Mouse (Mus musculus) MEL (cell line): ENCODE data around the gene Hoxa3. TPM values are rescaled to one million over a fixed set of nuclear protein-coding genes. Genes with fewer than 3 reads are reported as not detected.

Experiments used
- DNase-seq: peaks from one replicate; pipeline ENCODE4 v3.0.0; 2011; ENCODE audit warnings: low read depth, low spot score
- H3K27ac ChIP-seq: 2 replicates; pipeline ENCODE4 v1.5.1; 2012; ENCODE audit warnings: low read depth, mild to moderate bottlenecking, control low read depth, low read length, moderate library complexity; ENCODE audit not compliant: control insufficient read depth
- H3K27me3 ChIP-seq, 2 experiments: fragments of 150-350 bp in 1 of 2; sonication (generic) in 1 of 2; 2 replicates each; pipeline ENCODE4 v1.6.1; 2012; ENCODE audit warnings: low read length in 2 of 2, mild to moderate bottlenecking in 2 of 2, improper control_type of control experiment in 1 of 2, moderate library complexity in 1 of 2; ENCODE audit not compliant: insufficient read depth in 2 of 2, control insufficient read depth in 1 of 2
- H3K36me3 ChIP-seq, 2 experiments: 2 replicates each; pipeline ENCODE4 v1.6.1; 2012 to 2014; ENCODE audit warnings: low read length in 2 of 2, improper control_type of control experiment in 1 of 2, inconsistent platforms in 1 of 2, mild to moderate bottlenecking in 1 of 2; ENCODE audit not compliant: insufficient read depth in 2 of 2, control insufficient read depth in 1 of 2
- H3K4me1 ChIP-seq, 2 experiments: fragments of 150-350 bp in 1 of 2; sonication (generic) in 1 of 2; 2 replicates each; pipeline ENCODE4 v1.6.1; 2012; ENCODE audit warnings: low read length in 2 of 2, improper control_type of control experiment in 1 of 2, mild to moderate bottlenecking in 1 of 2; ENCODE audit not compliant: insufficient read depth in 2 of 2, control insufficient read depth in 1 of 2
- H3K4me3 ChIP-seq, 2 experiments: fragments of 150-350 bp in 1 of 2; sonication (generic) in 1 of 2; 2 replicates each; pipeline ENCODE4 v1.5.1; 2012; ENCODE audit warnings: low read depth in 2 of 2, low read length in 2 of 2, mild to moderate bottlenecking in 2 of 2, moderate library complexity in 2 of 2, control low read depth in 1 of 2, improper control_type of control experiment in 1 of 2; ENCODE audit not compliant: control insufficient read depth in 1 of 2, insufficient read depth in 1 of 2
- H3K79me2 ChIP-seq: 2 replicates; pipeline ENCODE4 v1.6.1; 2012; ENCODE audit warnings: mild to moderate bottlenecking, low read length, moderate library complexity; ENCODE audit not compliant: control insufficient read depth, poor library complexity, insufficient read depth
- H3K9ac ChIP-seq: 2 replicates; pipeline ENCODE4 v1.6.1; 2012; ENCODE audit warnings: low read depth, mild to moderate bottlenecking, control low read depth, low read length, moderate library complexity; ENCODE audit not compliant: control insufficient read depth, poor library complexity, severe bottlenecking
- H3K9me3 ChIP-seq: fragments of 150-350 bp; sonication (generic); replicated peaks from 2 replicates; pipeline ENCODE4 v1.6.1; 2012; ENCODE audit warnings: mild to moderate bottlenecking, low read length, improper control_type of control experiment, moderate library complexity; ENCODE audit not compliant: insufficient read depth
- BHLHE40 ChIP-seq: IDR thresholded peaks from 2 replicates; pipeline ENCODE4 v1.6.1; 2012; ENCODE audit warnings: low read depth, mild to moderate bottlenecking, inconsistent platforms, low read length, improper control_type of control experiment, borderline replicate concordance
- CHD1 ChIP-seq: IDR thresholded peaks from 2 replicates; pipeline ENCODE4 v1.6.1; 2012; ENCODE audit warnings: low read depth, mild to moderate bottlenecking, inconsistent platforms, low read length, improper control_type of control experiment
- ELF1 ChIP-seq: IDR thresholded peaks from 2 replicates; pipeline ENCODE4 v1.6.1; 2014; ENCODE audit warnings: low read depth, mild to moderate bottlenecking, inconsistent platforms, low read length, improper control_type of control experiment, moderate library complexity
- ETS1 ChIP-seq: IDR thresholded peaks from 2 replicates; pipeline ENCODE4 v1.6.1; 2012; ENCODE audit warnings: low read depth, mild to moderate bottlenecking, inconsistent platforms, low read length, improper control_type of control experiment, moderate library complexity
- GABPA ChIP-seq: IDR thresholded peaks from 2 replicates; pipeline ENCODE4 v1.6.1; 2012; ENCODE audit warnings: low read depth, mild to moderate bottlenecking, inconsistent platforms, low read length, improper control_type of control experiment, moderate library complexity
- GATA1 ChIP-seq: IDR thresholded peaks from 2 replicates; pipeline ENCODE4 v1.6.1; 2011; ENCODE audit warnings: low read depth, low read length, improper control_type of control experiment
- JUND ChIP-seq: IDR thresholded peaks from 2 replicates; pipeline ENCODE4 v1.6.1; 2011; ENCODE audit warnings: low read depth, mild to moderate bottlenecking, improper control_type of control experiment, low read length
- KAT2A ChIP-seq: conservative IDR thresholded peaks from 2 replicates; pipeline ENCODE4 v1.6.1; 2012; ENCODE audit warnings: low read depth, low read length, improper control_type of control experiment, inconsistent platforms
- MAX ChIP-seq: IDR thresholded peaks from 2 replicates; pipeline ENCODE4 v1.6.1; 2011; ENCODE audit warnings: low read length, improper control_type of control experiment
- MAZ ChIP-seq: IDR thresholded peaks from 2 replicates; pipeline ENCODE4 v1.6.1; 2012; ENCODE audit warnings: low read depth, mild to moderate bottlenecking, inconsistent platforms, low read length, improper control_type of control experiment
- MEF2A ChIP-seq: IDR thresholded peaks from 2 replicates; pipeline ENCODE4 v1.6.1; 2014; ENCODE audit warnings: low read depth, mild to moderate bottlenecking, inconsistent platforms, low read length, improper control_type of control experiment; ENCODE audit not compliant: poor library complexity, insufficient replicate concordance, severe bottlenecking; ENCODE audit errors: extremely low read depth
- MXI1 ChIP-seq: IDR thresholded peaks from 2 replicates; pipeline ENCODE4 v1.6.1; 2011; ENCODE audit warnings: mild to moderate bottlenecking, low read depth, low read length, improper control_type of control experiment
- MYC ChIP-seq: IDR thresholded peaks from 2 replicates; pipeline ENCODE4 v1.6.1; 2011; ENCODE audit warnings: low read depth, mild to moderate bottlenecking, low read length, improper control_type of control experiment, moderate library complexity
- NELFE ChIP-seq: IDR thresholded peaks from 2 replicates; pipeline ENCODE4 v1.6.1; 2011; ENCODE audit warnings: low read depth, low read length, improper control_type of control experiment
- POLR2A ChIP-seq, 2 experiments: IDR thresholded peaks; 2 replicates each; pipeline ENCODE4 v1.6.1; 2011 to 2012; ENCODE audit warnings: low read length in 2 of 2, mild to moderate bottlenecking in 2 of 2, control low read depth in 1 of 2, improper control_type of control experiment in 1 of 2, low read depth in 1 of 2, moderate library complexity in 1 of 2; ENCODE audit not compliant: control insufficient read depth in 1 of 2, insufficient read depth in 1 of 2, poor library complexity in 1 of 2
- RAD21 ChIP-seq: IDR thresholded peaks from 2 replicates; pipeline ENCODE4 v1.6.1; 2011; ENCODE audit warnings: mild to moderate bottlenecking, low read depth, low read length, improper control_type of control experiment
- SIN3A ChIP-seq: IDR thresholded peaks from 2 replicates; pipeline ENCODE4 v1.6.1; 2012; ENCODE audit warnings: low read length, improper control_type of control experiment, inconsistent platforms
- TAL1 ChIP-seq: IDR thresholded peaks from 2 replicates; pipeline ENCODE4 v1.6.1; 2012; ENCODE audit warnings: mild to moderate bottlenecking, inconsistent platforms, low read length, moderate library complexity, mixed read lengths
- ZC3H11A ChIP-seq: IDR thresholded peaks from 2 replicates; pipeline ENCODE4 v1.6.1; 2012; ENCODE audit warnings: low read depth, mild to moderate bottlenecking, inconsistent platforms, low read length, improper control_type of control experiment
- ZKSCAN1 ChIP-seq: IDR thresholded peaks from 2 replicates; pipeline ENCODE4 v1.6.1; 2012; ENCODE audit warnings: low read depth, mild to moderate bottlenecking, inconsistent platforms, low read length, improper control_type of control experiment, moderate library complexity
- polyA plus RNA-seq, 2 experiments: library from polyadenylated mRNA; stranded (reverse) in 1 of 2; unstranded in 1 of 2; fragments of >175 nt in 1 of 2; fragments of >200 nt in 1 of 2; gene quantifications; 2 replicates each; pipeline versions ENCODE4 v1.2.1 to v1.2.4; 2012; ENCODE audit warnings: low replicate concordance in 2 of 2, low read depth in 1 of 2; ENCODE audit not compliant: insufficient read length in 2 of 2, insufficient read depth in 1 of 2, missing spikeins in 1 of 2
- total RNA-seq: library from RNA; depleted of rRNA; stranded (reverse); fragments of 300-350 nt; gene quantifications from 2 replicates; pipeline ENCODE4 v1.2.3, GENCODE M21; 2012

The Hoxa3 gene
- total and polyA plus RNA-seq, 3 experiments: not detected

GRCm38 (mm10) chr6:52233546-52234427 is 20.7 kb upstream of the Hoxa3 start:
- TF ChIP-seq MAX (no peak), ELF1 (no peak), ZC3H11A (no peak), JUND (no peak), CHD1 (no peak), GATA1 (no peak), NELFE (no peak), SIN3A (no peak)
- TF ChIP-seq, all 39 proteins: peak for 0
- H3K4me1 ChIP-seq: no peaks in the 10 kb centered on the region
- no peaks in the 10 kb centered on the region for H3K9me3 ChIP-seq
- DNase-seq: no peak
- no peaks in the 10 kb centered on the region for H3K27me3 ChIP-seq
- H3K9ac ChIP-seq: no peak overlapping the region
- no peaks in the 10 kb centered on the region for H3K36me3 ChIP-seq
- no peak overlapping the region for H3K27ac ChIP-seq
- H3K4me3 ChIP-seq: no peak overlapping the region
- H3K79me2 ChIP-seq: no peaks in the 10 kb centered on the region

GRCm38 (mm10) chr6:52232984-52233545 is 19.9 kb upstream of the Hoxa3 start:
- H3K27ac ChIP-seq: no peak overlapping the region
- H3K27me3 ChIP-seq: no peaks in the 10 kb centered on the region
- DNase-seq: no peak
- H3K79me2 ChIP-seq: no peaks in the 10 kb centered on the region
- no peak overlapping the region for H3K9ac ChIP-seq
- no peak for TF ChIP-seq BHLHE40
- TF ChIP-seq GABPA: no peak
- no peak for TF ChIP-seq MYC
- TF ChIP-seq KAT2A: no peak
- no peak for TF ChIP-seq MAZ
- TF ChIP-seq MEF2A: no peak
- no peak for TF ChIP-seq POLR2A (IDR thresholded peaks at IDR 0.05; ENCODE audit: control insufficient read depth in 1 of 2, insufficient read depth in 1 of 2, low read depth in 1 of 2, low read length in 2 of 2, poor library complexity in 1 of 2)
- no peak for TF ChIP-seq NELFE
- TF ChIP-seq ZKSCAN1: no peak
- no peak for TF ChIP-seq RAD21
- no peak for TF ChIP-seq TAL1
- TF ChIP-seq MXI1: no peak
- TF ChIP-seq MAX: no peak
- TF ChIP-seq ETS1: no peak
- no peak for TF ChIP-seq JUND
- no peak for TF ChIP-seq SIN3A
- no peaks in the 10 kb centered on the region for H3K36me3 ChIP-seq
- H3K4me3 ChIP-seq: no peak overlapping the region
- H3K9me3 ChIP-seq: no peaks in the 10 kb centered on the region
- H3K4me1 ChIP-seq: no peaks in the 10 kb centered on the region
